In the genomic region with DNA sequence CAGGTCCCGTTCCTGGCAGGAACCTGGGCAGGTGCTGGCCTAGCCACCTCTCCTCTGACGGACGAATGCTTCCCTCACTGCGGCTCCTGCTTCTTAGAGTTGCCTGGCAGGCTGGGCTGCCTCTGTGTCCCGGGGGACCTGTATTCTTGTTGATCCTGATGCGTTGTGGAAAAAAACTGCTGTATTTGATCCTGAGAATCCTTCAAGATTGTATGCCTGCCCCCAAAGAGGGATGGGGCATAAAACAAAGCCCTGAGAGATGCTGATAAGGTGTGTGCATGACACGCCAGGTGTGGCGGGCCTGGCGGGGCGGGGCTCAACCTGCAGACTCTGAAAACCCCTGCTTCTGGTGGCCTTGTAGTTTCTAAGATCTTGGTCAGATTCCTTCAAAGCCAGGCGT, we compare ENCODE assay signal across 20 mouse cellular contexts. TPM values are rescaled to one million over a fixed set of nuclear protein-coding genes. Genes with fewer than 3 reads are reported as not detected.
DNase-seq lines count a peak whose midpoint lies in the region; ATAC-seq and TF ChIP-seq lines count a peak whose summit lies in the region.
"Had no signal": no experiment of that assay in that cellular context is flagged by ENCODE, and none has a peak within 500 bp of the region (broad histone marks: within the 10 kb centered on the region; RNA-seq: fewer than 3 reads in every experiment).

Gene Gcnt7 (minus strand): TSS at position 101 of the 400 bp plus-strand sequence.

- WGBS in embryonic facial prominence, embryonic 14.5 days, result 74% methylated on average over 11 of the region's 11 CpGs
- WGBS in embryonic facial prominence, embryonic 10.5 days, result 87% methylated on average over 11 of the region's 11 CpGs
- 71% methylated on average over 11 of the region's 11 CpGs for WGBS in thymus, adult 2 months

- H3K9me3 ChIP-seq in embryonic facial prominence, embryonic 14.5 days (ENCODE audit: control insufficient read depth, low read length), result no peaks in the 10 kb centered on the region
- no peaks in the 10 kb centered on the region for H3K9me3 ChIP-seq in embryonic facial prominence, embryonic 10.5 days
- H3K9me3 ChIP-seq: G1E had no signal

- no peaks in the 10 kb centered on the region for H3K27me3 ChIP-seq in embryonic facial prominence, embryonic 14.5 days (replicated peaks; ENCODE audit: control insufficient read depth, insufficient read depth, low read length)
- no peaks in the 10 kb centered on the region for H3K27me3 ChIP-seq in embryonic facial prominence, embryonic 10.5 days (replicated peaks; ENCODE audit: low read depth, poor library complexity, severe bottlenecking)
- no peaks in the 10 kb centered on the region for H3K27me3 ChIP-seq in thymus, adult 2 months (ENCODE audit: control insufficient read depth, insufficient read depth, low read length)
- H3K27me3 ChIP-seq: CH12.LX, Patski had no signal

- H3K4me2 ChIP-seq in embryonic facial prominence, embryonic 14.5 days (ENCODE audit: low read depth, low read length), result no peak within 1 kb of the TSS

- DNase-seq in embryonic facial prominence, embryonic 14.5 days (ENCODE audit: low spot score), result peak; percentile 29
- no peak for DNase-seq in embryonic facial prominence, embryonic 10.5 days (ENCODE audit: low spot score)
- no peak for DNase-seq in thymus, adult 2 months
- no peak for DNase-seq in thymus, postnatal 14 days
- DNase-seq: adrenal gland, adult 2 months; adrenal gland, adult 8-10 months; adrenal gland, postnatal 10 days; adrenal gland, postnatal 14 days; adrenal gland, postnatal 25 days; adrenal gland, postnatal 36 days; B cell, adult 2 months; cerebellum, adult 11 months; cerebellum, adult 11-12 months; cerebellum, adult 18-20 months had no signal

- 0 out of 2 replicates have a peak, but pooled peaks have one; percentile 35 for ATAC-seq in embryonic facial prominence, embryonic 14.5 days (ENCODE audit: low read depth)
- ATAC-seq: activated CD4-positive, CD25-positive, alpha-beta regulatory T cell, adult 4 months; CD4-positive, CD25-positive, alpha-beta regulatory T cell, adult 4 months; Patski had no signal

- H3K36me3 ChIP-seq in embryonic facial prominence, embryonic 14.5 days (ENCODE audit: control insufficient read depth, insufficient read depth, low read length), result peaks cover 30% of the 10 kb centered on the region; the same call in 1 of the 2 replicates
- peaks cover 62% of the 10 kb centered on the region for H3K36me3 ChIP-seq in embryonic facial prominence, embryonic 10.5 days (replicated peaks)
- peaks cover 25% of the 10 kb centered on the region for H3K36me3 ChIP-seq in thymus, adult 2 months (ENCODE audit: control insufficient read depth, insufficient read depth, low read length)

- TF ChIP-seq CTCF in thymus, adult 2 months (IDR thresholded peaks at IDR 0.05; ENCODE audit: borderline replicate concordance, control insufficient read depth, extremely low read depth, insufficient read depth, low read length, poor library complexity), result no peak

- no peak within 1 kb of the TSS for H3K27ac ChIP-seq in embryonic facial prominence, embryonic 14.5 days (replicated peaks; ENCODE audit: low read depth, low read length)
- H3K27ac ChIP-seq in embryonic facial prominence, embryonic 10.5 days (replicated peaks), result no peak within 1 kb of the TSS
- peak within 1 kb of the TSS; percentile 71 for H3K27ac ChIP-seq in thymus, adult 2 months (ENCODE audit: control insufficient read depth, insufficient read depth, low read length)

- TF ChIP-seq POLR2A in thymus, adult 2 months (IDR thresholded peaks at IDR 0.05; ENCODE audit: control insufficient read depth, extremely low read depth, insufficient read depth, low read length, poor library complexity), result no peak

- H3K4me3 ChIP-seq in embryonic facial prominence, embryonic 14.5 days (ENCODE audit: low read depth, low read length), result no peak within 1 kb of the TSS
- H3K4me3 ChIP-seq in embryonic facial prominence, embryonic 10.5 days, result no peak within 1 kb of the TSS
- no peak within 1 kb of the TSS for H3K4me3 ChIP-seq in thymus, adult 2 months (ENCODE audit: control insufficient read depth, insufficient read depth, low read length)

- H3K4me1 ChIP-seq in embryonic facial prominence, embryonic 14.5 days (ENCODE audit: control insufficient read depth, insufficient read depth, low read length), result no peaks in the 10 kb centered on the region
- peaks cover 10% of the 10 kb centered on the region for H3K4me1 ChIP-seq in embryonic facial prominence, embryonic 10.5 days
- peaks cover 21% of the 10 kb centered on the region for H3K4me1 ChIP-seq in thymus, adult 2 months (replicated peaks; ENCODE audit: control insufficient read depth, insufficient read depth, low read length)

- H3K9ac ChIP-seq in embryonic facial prominence, embryonic 14.5 days (ENCODE audit: low read depth, low read length), result no peak within 1 kb of the TSS

RNA-seq across cellular contexts. Expression of gene Gcnt7, which starts in this region (rescaled TPM):
- polyA plus RNA-seq in embryonic facial prominence, embryonic 14.5 days (2014; fragmentation: Nextera tagmentation; extraction: Ambion mirVana), result 0.67 and 0.98 TPM in 2 replicates
- 1.6 and 2.2 TPM in 2 replicates for polyA plus RNA-seq in embryonic facial prominence, embryonic 10.5 days (2016; fragmentation: Nextera tagmentation; extraction: Ambion mirVana)
- not detected in 2 replicates for polyA plus RNA-seq in thymus, adult 2 months (2012; rRNA removed)
- polyA plus RNA-seq: adrenal gland, adult 2 months; brain, embryonic 14.5 days; G1E had no signal

Comparison
In these comparisons a context has a peak if more than half of its experiments do, and no peak if none do; other contexts are left out.
1. Peak in DNase-seq and ATAC-seq in embryonic facial prominence, embryonic 14.5 days; RNA of the gene not detected or under 1 TPM.